Mouse (Mus musculus): Measurements from ENCODE around the gene Terf2ip. TPM values are rescaled to one million over a fixed set of nuclear protein-coding genes. Genes with fewer than 3 reads are reported as not detected.
A peak's percentile ranks its signal among the peaks of the same experiment; 100 is the strongest.

Terf2ip gene
- total and polyA plus RNA-seq, 3 experiments, result 5.3 to 10.8 (median 10.7) TPM

- Histone ChIP-seq H3K79me2 (replicated peaks; ENCODE audit: control insufficient read depth, insufficient read depth, low read length) (no peaks in the 10 kb centered on the region), H3K27ac (peak within 1 kb of the TSS; percentile 70), H3K9ac (ENCODE audit: low read depth, low read length) (peak within 1 kb of the TSS; percentile 77), H3K27me3 (ENCODE audit: control insufficient read depth, insufficient read depth, low read length) (no peaks in the 10 kb centered on the region), H3K36me3 (ENCODE audit: control insufficient read depth, insufficient read depth, low read length) (no peaks in the 10 kb centered on the region), H3K4me1 (ENCODE audit: control insufficient read depth, insufficient read depth, low read length) (no peaks in the 10 kb centered on the region), H3K4me3 (peak within 1 kb of the TSS; percentile 74)
- TF ChIP-seq EP300 (IDR thresholded peaks at IDR 0.05; ENCODE audit: insufficient read depth, low read depth, low read length) (0 out of 2 replicates have a peak, but pooled peaks have one; percentile 43), POLR2A (IDR thresholded peaks at IDR 0.05; ENCODE audit: insufficient read depth, low read depth, low read length) (peak; percentile 81), CTCF (IDR thresholded peaks at IDR 0.05) (0 out of 2 replicates have a peak, but pooled peaks have one; percentile 14)
- DNase-seq, result peak; percentile 87 to 89
- 4% methylated on average over 33 of the region's 33 CpGs for WGBS
- intact Hi-C loops (cut with DNase I), result no loop called here
Observed at GRCm38 (mm10) chr8:111992013-111992702, 19.0 kb upstream of the Terf2ip start, which contains the start of gene Adat1. Gene Adat1, minus strand, starts transcription at chr8:111992302.

DNA sequence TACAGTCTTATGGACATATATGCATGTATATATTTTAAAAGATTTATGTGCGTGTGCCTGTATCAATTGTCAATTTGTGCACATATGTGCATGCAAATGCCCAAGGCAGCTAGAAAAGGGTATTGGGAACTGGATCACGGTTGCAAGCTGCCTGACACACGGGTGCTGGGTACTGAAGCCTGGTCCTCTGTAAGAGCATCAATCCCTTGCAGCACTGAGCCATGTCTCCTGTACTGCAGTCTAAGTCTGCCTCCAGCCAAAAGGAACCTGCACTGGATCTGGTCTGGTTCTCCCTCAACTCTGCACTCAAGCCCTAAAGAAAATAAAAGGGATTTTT lies 18.5 kb upstream of the Terf2ip start:
- DNase-seq, result no peak
- no peak overlapping the region for H3K9ac ChIP-seq (ENCODE audit: low read depth, low read length)
- intact Hi-C loops (cut with DNase I), result loop anchor here (1.0 kb wide), 1 partner anchor 19 kb away; the partner anchor contains the start of genes Kars and Terf2ip
- no peak for TF ChIP-seq EP300 (IDR thresholded peaks at IDR 0.05; ENCODE audit: insufficient read depth, low read depth, low read length)
- TF ChIP-seq POLR2A (IDR thresholded peaks at IDR 0.05; ENCODE audit: insufficient read depth, low read depth, low read length), result no peak
- no peak for TF ChIP-seq CTCF (IDR thresholded peaks at IDR 0.05)
- no peak overlapping the region; the same call in 1 of the 2 replicates for H3K27ac ChIP-seq
- no peaks in the 10 kb centered on the region for H3K27me3 ChIP-seq (ENCODE audit: control insufficient read depth, insufficient read depth, low read length)
- H3K4me3 ChIP-seq, result peak overlapping the region; percentile 74; the same call in 1 of the 2 replicates
- no peaks in the 10 kb centered on the region for H3K36me3 ChIP-seq (ENCODE audit: control insufficient read depth, insufficient read depth, low read length)
- 56% methylated on average over 3 of the region's 3 CpGs for WGBS
- H3K79me2 ChIP-seq (replicated peaks; ENCODE audit: control insufficient read depth, insufficient read depth, low read length), result no peaks in the 10 kb centered on the region
- no peaks in the 10 kb centered on the region for H3K4me1 ChIP-seq (ENCODE audit: control insufficient read depth, insufficient read depth, low read length)

DNA sequence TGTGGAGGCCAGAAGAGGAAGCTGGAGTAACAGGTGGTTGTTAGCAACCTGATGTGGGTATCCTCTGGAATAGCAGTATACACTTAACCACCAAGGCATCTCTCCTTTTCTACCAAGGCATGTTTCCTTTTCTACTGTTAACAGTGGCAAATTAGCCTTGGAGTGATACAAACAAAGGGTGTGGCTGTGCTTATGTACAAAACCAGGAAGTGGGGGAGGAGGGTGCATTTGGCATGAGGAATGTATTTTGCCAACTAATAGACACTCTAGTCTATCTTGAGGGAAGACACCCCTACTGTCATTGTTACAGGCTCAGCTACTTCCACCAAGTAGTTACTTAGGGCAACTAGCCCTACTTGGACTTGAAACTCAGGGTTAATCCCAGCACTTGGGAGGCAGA lies 6.4 kb upstream of the Terf2ip start:
- no peak overlapping the region for H3K27ac ChIP-seq
- no peaks in the 10 kb centered on the region for H3K27me3 ChIP-seq (ENCODE audit: control insufficient read depth, insufficient read depth, low read length)
- H3K9ac ChIP-seq (ENCODE audit: low read depth, low read length), result no peak overlapping the region
- no peaks in the 10 kb centered on the region for H3K4me1 ChIP-seq (ENCODE audit: control insufficient read depth, insufficient read depth, low read length)
- peaks cover 2% of the 10 kb centered on the region; the same call in 1 of the 2 replicates for H3K79me2 ChIP-seq (replicated peaks; ENCODE audit: control insufficient read depth, insufficient read depth, low read length)
- H3K36me3 ChIP-seq (ENCODE audit: control insufficient read depth, insufficient read depth, low read length), result 0 out of 2 replicates have a peak, but pooled peaks cover 2% of the 10 kb centered on the region
- intact Hi-C loops (cut with DNase I), result no loop called here
- no peak for TF ChIP-seq POLR2A (IDR thresholded peaks at IDR 0.05; ENCODE audit: insufficient read depth, low read depth, low read length)
- no peak for TF ChIP-seq EP300 (IDR thresholded peaks at IDR 0.05; ENCODE audit: insufficient read depth, low read depth, low read length)
- no peak for TF ChIP-seq CTCF (IDR thresholded peaks at IDR 0.05)
- no peak for DNase-seq
- H3K4me3 ChIP-seq, result no peak overlapping the region

GRCm38 (mm10) chr8:112005601-112006000 lies 5.6 kb upstream of the Terf2ip start:
- peaks cover 4% of the 10 kb centered on the region; the same call in 1 of the 2 replicates for H3K79me2 ChIP-seq (replicated peaks; ENCODE audit: control insufficient read depth, insufficient read depth, low read length)
- peaks cover 2% of the 10 kb centered on the region; the same call in 1 of the 2 replicates for H3K36me3 ChIP-seq (ENCODE audit: control insufficient read depth, insufficient read depth, low read length)
- DNase-seq, result no peak
- H3K9ac ChIP-seq (ENCODE audit: low read depth, low read length), result no peak overlapping the region
- intact Hi-C loops (cut with DNase I), result no loop called here
- H3K27ac ChIP-seq, result no peak overlapping the region
- TF ChIP-seq CTCF (IDR thresholded peaks at IDR 0.05), result no peak
- TF ChIP-seq POLR2A (IDR thresholded peaks at IDR 0.05; ENCODE audit: insufficient read depth, low read depth, low read length), result no peak
- no peak for TF ChIP-seq EP300 (IDR thresholded peaks at IDR 0.05; ENCODE audit: insufficient read depth, low read depth, low read length)
- H3K27me3 ChIP-seq (ENCODE audit: control insufficient read depth, insufficient read depth, low read length), result no peaks in the 10 kb centered on the region
- no peak overlapping the region for H3K4me3 ChIP-seq
- H3K4me1 ChIP-seq (ENCODE audit: control insufficient read depth, insufficient read depth, low read length), result peaks cover 1% of the 10 kb centered on the region; the same call in 1 of the 2 replicates
- WGBS, result 90% methylated on average over 6 of the region's 6 CpGs

- no peak overlapping the region for H3K9ac ChIP-seq (ENCODE audit: low read depth, low read length)
- WGBS, result 82% methylated on average over 2 of the region's 2 CpGs
- H3K27ac ChIP-seq, result no peak overlapping the region
- no peak for DNase-seq
- H3K4me3 ChIP-seq, result no peak overlapping the region
- peaks cover 1% of the 10 kb centered on the region; the same call in 1 of the 2 replicates for H3K4me1 ChIP-seq (ENCODE audit: control insufficient read depth, insufficient read depth, low read length)
- peaks cover 2% of the 10 kb centered on the region; the same call in 1 of the 2 replicates for H3K36me3 ChIP-seq (ENCODE audit: control insufficient read depth, insufficient read depth, low read length)
- no peaks in the 10 kb centered on the region for H3K27me3 ChIP-seq (ENCODE audit: control insufficient read depth, insufficient read depth, low read length)
- TF ChIP-seq CTCF (IDR thresholded peaks at IDR 0.05), result no peak
- no peak for TF ChIP-seq EP300 (IDR thresholded peaks at IDR 0.05; ENCODE audit: insufficient read depth, low read depth, low read length)
- TF ChIP-seq POLR2A (IDR thresholded peaks at IDR 0.05; ENCODE audit: insufficient read depth, low read depth, low read length), result no peak
- peaks cover 4% of the 10 kb centered on the region; the same call in 1 of the 2 replicates for H3K79me2 ChIP-seq (replicated peaks; ENCODE audit: control insufficient read depth, insufficient read depth, low read length)
- intact Hi-C loops (cut with DNase I), result no loop called here
Observed at GRCm38 (mm10) chr8:112007669-112008068, 3.5 kb upstream of the Terf2ip start.

- Histone ChIP-seq H3K79me2 (replicated peaks; ENCODE audit: control insufficient read depth, insufficient read depth, low read length) (peaks cover 4% of the 10 kb centered on the region), H3K4me1 (ENCODE audit: control insufficient read depth, insufficient read depth, low read length) (peaks cover 5% of the 10 kb centered on the region), H3K36me3 (ENCODE audit: control insufficient read depth, insufficient read depth, low read length) (peaks cover 4% of the 10 kb centered on the region; the same call in 1 of the 2 replicates), H3K4me3 (no peak overlapping the region), H3K27me3 (ENCODE audit: control insufficient read depth, insufficient read depth, low read length) (no peaks in the 10 kb centered on the region), H3K9ac (ENCODE audit: low read depth, low read length) (no peak overlapping the region), H3K27ac (no peak overlapping the region)
- WGBS, result 88% methylated on average over 7 of the region's 7 CpGs
- DNase-seq, result no peak
- intact Hi-C loops (cut with DNase I), result no loop called here
- TF ChIP-seq POLR2A (IDR thresholded peaks at IDR 0.05; ENCODE audit: insufficient read depth, low read depth, low read length) (no peak), EP300 (IDR thresholded peaks at IDR 0.05; ENCODE audit: insufficient read depth, low read depth, low read length) (no peak), CTCF (IDR thresholded peaks at IDR 0.05) (no peak)
Observed at GRCm38 (mm10) chr8:112009558-112009957, 1.6 kb upstream of the Terf2ip start.

All from heart, adult 2 months (tissue).